Mouse (Mus musculus) A20 (cell line): ENCODE data around the gene 1190005I06Rik.
A peak's percentile ranks its signal among the peaks of the same experiment; 100 is the strongest.

Experiments used
- DNase-seq: peaks from one replicate; pipeline ENCODE4 v3.0.0-alpha.2; 2011; ENCODE audit warnings: low read depth, low spot score

The 1190005I06Rik gene

GRCm38 (mm10) chr8:120577821-120578220 lies 69.6 kb downstream of the 1190005I06Rik start:
- no peak for DNase-seq

- DNase-seq: no peak
Observed at GRCm38 (mm10) chr8:120575801-120576200, 71.6 kb downstream of the 1190005I06Rik start.

- no peak for DNase-seq
Observed at GRCm38 (mm10) chr8:120574941-120575340, 72.5 kb downstream of the 1190005I06Rik start.

GRCm38 (mm10) chr8:120573866-120574265 lies 73.6 kb downstream of the 1190005I06Rik start:
- DNase-seq: no peak

- DNase-seq: no peak
Observed at GRCm38 (mm10) chr8:120572534-120572933, 74.9 kb downstream of the 1190005I06Rik start.

GRCm38 (mm10) chr8:120571561-120571960 lies 75.9 kb downstream of the 1190005I06Rik start:
- DNase-seq: no peak

GRCm38 (mm10) chr8:120569939-120570715 lies 77.3 kb downstream of the 1190005I06Rik start:
- peak; percentile 60 for DNase-seq

- no peak for DNase-seq
Observed at GRCm38 (mm10) chr8:120569123-120569522, 78.3 kb downstream of the 1190005I06Rik start.

- no peak for DNase-seq
Observed at GRCm38 (mm10) chr8:120568164-120568798, 79.2 kb downstream of the 1190005I06Rik start.

- no peak for DNase-seq
Observed at GRCm38 (mm10) chr8:120567731-120568130, 79.7 kb downstream of the 1190005I06Rik start.

GRCm38 (mm10) chr8:120566681-120567080 lies 80.8 kb downstream of the 1190005I06Rik start:
- DNase-seq: no peak

GRCm38 (mm10) chr8:120565151-120565711 lies 82.2 kb downstream of the 1190005I06Rik start:
- no peak for DNase-seq

- no peak for DNase-seq
Observed at GRCm38 (mm10) chr8:120563851-120564837, 83.3 kb downstream of the 1190005I06Rik start.

GRCm38 (mm10) chr8:120563348-120563724 lies 84.1 kb downstream of the 1190005I06Rik start:
- DNase-seq: no peak

- no peak for DNase-seq
Observed at GRCm38 (mm10) chr8:120562680-120563347, 84.6 kb downstream of the 1190005I06Rik start.

- no peak for DNase-seq
Observed at GRCm38 (mm10) chr8:120561539-120562435, 85.6 kb downstream of the 1190005I06Rik start.

- no peak for DNase-seq
Observed at GRCm38 (mm10) chr8:120560535-120560934, 86.9 kb downstream of the 1190005I06Rik start.

- DNase-seq: no peak
Observed at GRCm38 (mm10) chr8:120559654-120560053, 87.8 kb downstream of the 1190005I06Rik start.
